Mouse (Mus musculus) cerebellum, postnatal 36 days (tissue): ENCODE data around the gene Tet3.

Experiments used
- DNase-seq, 2 experiments: peaks; one replicate each; pipeline ENCODE4 v3.0.0; 2021 to 2022; ENCODE audit warnings: mixed read lengths in 2 of 2

Gene Tet3

DNA sequence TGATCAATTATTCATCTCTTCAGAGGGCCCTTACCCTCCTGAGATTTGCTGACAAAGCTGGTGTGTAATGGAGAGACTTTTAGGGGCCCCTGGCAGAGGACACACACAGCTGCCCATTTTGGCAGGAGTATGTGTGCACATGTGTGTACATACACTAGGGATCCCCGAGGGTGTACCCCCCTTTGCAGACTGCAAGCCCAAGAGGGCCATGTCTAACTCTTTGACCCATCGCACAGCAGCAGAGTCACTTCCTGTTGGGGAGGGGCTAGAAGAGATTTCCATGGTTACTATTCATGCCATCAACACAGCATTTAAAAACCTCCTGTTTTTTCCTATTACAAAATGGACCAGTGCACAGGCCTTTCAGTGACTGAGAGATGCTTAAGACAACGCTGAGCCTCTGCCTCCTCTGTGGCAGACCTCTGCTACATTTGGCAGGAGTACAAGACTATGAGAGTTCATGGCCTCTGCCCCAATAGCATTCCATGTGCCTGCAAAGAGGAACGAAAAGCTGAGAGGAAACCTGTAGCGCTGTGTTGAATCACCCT is 46.0 kb downstream of the Tet3 start:
- DNase-seq = no peak

DNA sequence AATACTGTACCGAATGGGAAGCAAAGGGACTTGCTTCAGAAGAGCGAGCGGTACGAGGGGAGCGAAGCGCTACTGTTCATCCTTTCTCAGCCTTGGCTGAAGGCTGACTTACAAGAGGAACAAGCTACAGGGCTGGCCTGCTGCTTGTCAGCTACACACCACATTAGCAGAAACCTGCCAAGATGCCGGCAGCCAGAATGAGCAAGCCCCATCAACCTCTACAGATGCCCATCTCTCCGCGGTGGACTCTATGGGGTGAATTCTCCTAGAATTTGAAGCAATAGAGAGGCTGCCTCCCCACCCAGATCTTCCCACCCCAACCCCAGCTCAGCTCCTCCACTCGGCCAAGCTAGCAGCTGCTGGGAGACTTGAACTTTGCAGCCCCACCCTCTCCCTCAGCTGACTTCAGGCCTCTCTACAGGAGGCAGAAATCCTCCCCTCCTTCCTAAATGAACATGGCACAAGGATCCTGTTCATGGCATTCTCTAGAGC is 46.5 kb downstream of the Tet3 start:
- DNase-seq = no peak

- DNase-seq = no peak
These were observed 47.1 kb downstream of the Tet3 start for GRCm38 (mm10) chr6:83411635-83412361.

GRCm38 (mm10) chr6:83410046-83410706 is 48.7 kb downstream of the Tet3 start:
- DNase-seq = no peak

- no peak for DNase-seq
These were observed 50.4 kb downstream of the Tet3 start for GRCm38 (mm10) chr6:83408510-83408909.

GRCm38 (mm10) chr6:83405511-83406064 is 53.3 kb downstream of the Tet3 start:
- DNase-seq = no peak

GRCm38 (mm10) chr6:83404571-83404970 is 54.3 kb downstream of the Tet3 start:
- DNase-seq = peak; percentile 37 to 40

GRCm38 (mm10) chr6:83403481-83403880 is 55.4 kb downstream of the Tet3 start:
- no peak for DNase-seq

DNA sequence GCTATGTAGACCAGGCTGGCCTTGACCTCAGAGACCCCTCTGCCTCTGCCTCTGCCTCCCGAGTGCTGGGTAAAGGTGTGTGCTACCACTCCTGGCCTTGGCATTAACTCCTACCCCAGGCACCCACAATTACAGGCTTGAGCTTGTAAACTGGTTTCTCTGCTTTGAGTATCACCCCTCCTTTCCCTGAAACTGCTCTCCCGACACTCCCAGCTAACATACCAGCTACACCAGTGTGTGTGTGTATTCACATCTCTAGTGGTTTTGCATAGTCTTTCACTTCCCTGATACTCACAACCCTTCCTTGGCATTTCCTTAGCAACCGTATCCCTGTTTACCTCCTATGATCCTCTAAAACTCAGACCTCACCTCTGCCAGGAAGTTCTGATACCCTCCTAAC is 59.1 kb downstream of the Tet3 start:
- no peak for DNase-seq

DNA sequence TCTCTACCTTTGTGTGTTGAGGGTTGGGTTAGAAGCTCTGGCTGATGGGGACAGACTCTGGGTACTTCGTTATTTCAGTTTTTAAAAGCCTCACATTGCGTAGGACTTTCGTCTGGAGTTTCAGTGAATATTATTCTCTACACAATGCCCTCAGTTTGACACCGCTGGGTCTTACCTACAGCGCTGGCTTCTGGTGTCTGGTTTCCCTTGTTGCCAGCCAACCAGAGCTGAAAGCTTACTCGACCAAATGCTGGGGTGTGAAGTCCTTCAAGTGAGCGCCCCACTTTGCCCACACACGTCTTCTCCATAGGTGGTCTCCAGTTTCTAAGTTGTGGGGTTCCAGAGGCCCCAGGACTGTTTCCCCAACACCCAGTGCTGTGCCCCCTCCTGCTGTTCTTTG is 61.2 kb downstream of the Tet3 start:
- no peak for DNase-seq

GRCm38 (mm10) chr6:83396711-83397110 is 62.2 kb downstream of the Tet3 start:
- no peak for DNase-seq

GRCm38 (mm10) chr6:83395544-83396229 is 63.2 kb downstream of the Tet3 start:
- DNase-seq = no peak

- DNase-seq = no peak
These were observed 64.8 kb downstream of the Tet3 start for GRCm38 (mm10) chr6:83394122-83394521.

GRCm38 (mm10) chr6:83392166-83392780 is 66.6 kb downstream of the Tet3 start:
- peak in 1 of 2 experiments; percentile 47 for DNase-seq

GRCm38 (mm10) chr6:83385569-83386090 is 73.3 kb downstream of the Tet3 start:
- no peak for DNase-seq

DNA sequence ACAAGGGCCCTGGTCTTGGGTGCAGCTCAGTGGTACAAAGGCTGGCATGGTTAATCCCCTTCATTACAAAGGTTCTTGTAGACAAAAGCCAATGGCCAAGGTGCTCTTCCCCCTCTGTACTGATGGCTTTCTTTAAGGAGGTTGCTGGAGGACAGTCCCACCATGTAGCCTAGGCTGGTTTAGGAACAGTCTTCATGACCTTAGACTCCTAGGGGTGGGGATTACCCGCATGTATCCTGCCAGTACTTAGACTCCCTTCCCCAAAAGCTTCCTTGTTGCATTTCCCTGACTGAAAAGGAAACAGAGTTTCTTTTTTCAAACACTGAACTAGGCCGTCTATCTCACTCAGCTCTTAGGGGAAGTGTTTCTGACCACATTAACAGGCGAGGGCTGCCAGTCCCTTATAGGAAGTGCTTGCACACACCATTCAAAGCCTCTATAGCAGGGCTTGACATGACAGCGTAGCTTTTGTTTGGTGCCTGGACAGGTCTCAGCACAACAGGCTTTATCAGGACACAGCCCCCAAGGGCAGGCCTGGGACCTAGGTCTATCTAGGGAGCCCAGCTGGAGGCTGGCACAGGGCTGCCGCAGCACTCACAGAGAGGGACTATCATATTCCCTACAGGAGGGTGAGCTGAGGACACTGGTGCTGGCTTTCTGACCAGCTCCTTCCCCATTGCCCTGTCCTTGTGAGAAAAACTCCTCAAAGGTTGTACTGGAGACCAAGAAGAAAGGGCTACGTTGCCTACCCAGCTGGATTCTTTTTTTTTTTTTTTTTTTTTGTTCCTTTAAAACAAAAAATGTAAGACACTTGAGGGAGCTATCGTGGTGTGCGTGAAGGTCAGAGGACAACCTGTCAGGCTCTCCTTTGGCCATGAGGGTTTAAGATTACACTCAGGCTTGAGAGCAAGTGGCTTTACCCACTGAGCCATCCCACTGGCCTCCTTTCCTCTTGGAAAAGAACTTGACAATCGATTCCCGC is 77.1 kb downstream of the Tet3 start:
- DNase-seq = no peak

GRCm38 (mm10) chr6:83373704-83374300 is 85.1 kb downstream of the Tet3 start:
- DNase-seq = no peak

DNA sequence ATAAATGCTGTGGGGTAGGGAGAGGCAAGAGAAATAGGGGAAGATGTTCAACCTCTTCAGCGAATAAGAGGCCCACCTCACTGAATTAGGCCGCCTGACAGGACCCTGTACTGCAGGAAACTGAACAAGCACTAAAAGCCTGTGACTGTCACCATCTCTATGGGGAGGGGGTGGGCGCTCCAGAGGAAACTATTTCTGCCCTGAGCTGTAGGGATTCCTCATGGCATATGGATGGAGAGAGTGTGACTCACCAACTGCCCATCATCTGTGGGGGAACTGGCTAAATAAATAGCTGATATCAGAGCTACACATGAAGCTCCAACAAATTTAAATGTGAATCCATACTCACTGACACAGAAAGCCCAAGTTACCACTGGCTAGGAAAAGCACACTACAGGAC is 87.5 kb downstream of the Tet3 start:
- DNase-seq = peak in 1 of 2 experiments; percentile 42

DNA sequence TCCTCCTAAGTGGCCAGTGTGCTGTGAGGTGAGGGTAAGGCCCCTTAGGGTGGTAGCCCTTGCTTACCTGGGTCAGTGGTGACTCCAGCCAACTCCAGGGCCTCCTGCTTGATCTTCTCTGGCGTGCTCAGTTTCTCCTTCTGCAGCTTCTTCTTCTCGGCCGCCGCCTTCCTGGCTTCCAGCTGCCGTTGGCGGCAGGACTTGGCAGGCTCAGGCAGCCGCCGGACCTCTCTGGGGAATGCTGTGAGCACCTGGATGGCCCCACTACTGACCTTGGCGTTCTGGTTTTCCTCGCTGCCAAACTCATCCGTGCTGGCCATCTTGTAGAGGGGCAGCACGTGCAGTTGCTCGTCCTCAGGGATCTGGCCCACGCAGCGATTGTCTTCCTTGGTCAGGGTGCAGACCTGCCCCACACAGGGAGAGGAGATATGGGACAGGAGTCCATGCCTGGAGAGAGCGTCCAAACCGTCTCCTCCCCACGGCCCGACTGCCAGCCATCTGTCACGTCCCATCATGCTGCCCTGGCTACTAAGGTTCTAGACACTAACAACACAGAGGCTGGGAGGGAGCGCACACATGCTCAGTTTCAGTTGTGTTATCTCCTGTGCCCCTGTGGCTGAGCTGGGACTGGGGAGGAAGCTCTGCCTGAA is 88.4 kb downstream of the Tet3 start:
- DNase-seq = peak; percentile 69 to 73

DNA sequence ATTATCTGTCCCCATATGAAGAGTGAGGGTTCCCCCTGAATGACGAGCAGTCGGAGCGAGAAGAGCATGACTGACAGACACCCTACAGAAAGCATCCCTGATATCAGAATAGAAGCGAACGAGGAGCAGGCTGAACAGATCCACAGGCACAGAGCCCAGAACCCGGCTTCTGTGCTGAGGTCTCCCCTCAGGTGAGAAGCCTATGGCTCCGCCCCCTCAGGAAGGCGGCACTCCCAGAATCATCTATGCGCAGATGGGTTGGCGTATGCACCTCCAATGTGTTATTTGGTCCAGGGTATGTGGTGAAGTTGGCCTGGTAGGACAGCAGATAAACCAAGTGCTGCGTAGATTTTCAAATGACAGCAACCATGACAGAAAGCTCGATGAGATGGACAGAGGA is 95.8 kb downstream of the Tet3 start:
- DNase-seq = no peak
